Mouse (Mus musculus) stomach, postnatal 0 days (tissue): ENCODE measurements around the gene Pik3cg. TPM values are rescaled to one million over a fixed set of nuclear protein-coding genes. Genes with fewer than 3 reads are reported as not detected.
A peak's percentile ranks its signal among the peaks of the same experiment; 100 is the strongest.

Experiments used
- ATAC-seq: fragments of 200-750 bp; cut with Nextera tagmentation; 2 replicates; pipeline ENCODE4 v1.8.0; 2017; ENCODE audit not compliant: low FRiP score, low TSS enrichment
- DNase-seq: peaks from one replicate; pipeline ENCODE4 v3.0.0-alpha.2; 2016; ENCODE audit warnings: low spot score
- H3K27ac ChIP-seq: fragments of 300-500 bp; sonication (generic); replicated peaks from 2 replicates; pipeline ENCODE4 v1.5.1; 2014; ENCODE audit warnings: mild to moderate bottlenecking, control low read depth
- H3K27me3 ChIP-seq: fragments of 300-500 bp; sonication (generic); 2 replicates; pipeline ENCODE4 v1.6.1; 2014; ENCODE audit warnings: low read length; ENCODE audit not compliant: control insufficient read depth, insufficient read depth
- H3K36me3 ChIP-seq: fragments of 300-500 bp; sonication (generic); 2 replicates; pipeline ENCODE4 v1.6.1; 2014; ENCODE audit warnings: low read length, mixed read lengths; ENCODE audit not compliant: control insufficient read depth, insufficient read depth
- H3K4me1 ChIP-seq: fragments of 300-500 bp; sonication (generic); replicated peaks from 2 replicates; pipeline ENCODE4 v1.6.1; 2014; ENCODE audit warnings: antibody characterized with exemption; ENCODE audit not compliant: control insufficient read depth, insufficient read depth
- H3K4me2 ChIP-seq: fragments of 300-500 bp; sonication (generic); replicated peaks from 2 replicates; pipeline ENCODE4 v1.6.1; 2014; ENCODE audit warnings: low read depth, mild to moderate bottlenecking, control low read depth, moderate library complexity
- H3K4me3 ChIP-seq: fragments of 300-500 bp; sonication (generic); 2 replicates; pipeline ENCODE4 v1.5.1; 2014; ENCODE audit warnings: low read depth, low read length, control low read depth
- H3K9ac ChIP-seq: fragments of 300-500 bp; sonication (generic); 2 replicates; pipeline ENCODE4 v1.6.1; 2014; ENCODE audit warnings: mild to moderate bottlenecking, low read length, control low read depth, mixed read lengths
- H3K9me3 ChIP-seq: fragments of 300-500 bp; sonication (generic); 2 replicates; pipeline ENCODE4 v1.6.1; 2016; ENCODE audit warnings: low read length; ENCODE audit not compliant: control insufficient read depth
- CTCF ChIP-seq: IDR thresholded peaks from 2 replicates; pipeline ENCODE4 v1.5.1; 2016; ENCODE audit warnings: antibody characterized with exemption, low read depth, mild to moderate bottlenecking, moderate library complexity
- EP300 ChIP-seq: optimal IDR thresholded peaks from 2 replicates; pipeline ENCODE3; 2016; ENCODE audit warnings: antibody characterized with exemption
- WGBS: fragments of 180-500 bp; shearing (Covaris S2); extraction: QIAGEN DNeasy Blood & Tissue Kit; methylation state at CpG from one replicate; pipeline ENCODE4 v1.1.7; 2014; 5-methylcytosine and 5-hydroxymethylcytosine counted together
- polyA plus RNA-seq: library from polyadenylated mRNA; unstranded; fragments of >200 nt; fragmentation: Nextera tagmentation; extraction: Ambion mirVana; gene quantifications from 2 replicates; pipeline ENCODE4 v1.2.1, GENCODE M21; 2015

Pik3cg gene
- polyA plus RNA-seq, 1 experiment from 2014 or later = 1.6 TPM

- Histone ChIP-seq H3K27ac (no peak overlapping the region), H3K9me3 (no peaks in the 10 kb centered on the region), H3K9ac (no peak overlapping the region), H3K4me2 (no peak overlapping the region), H3K4me3 (no peak overlapping the region), H3K36me3 (no peaks in the 10 kb centered on the region), H3K27me3 (no peaks in the 10 kb centered on the region), H3K4me1 (no peaks in the 10 kb centered on the region)
- DNase-seq = no peak
- WGBS = 79% methylated on average over 4 of the region's 4 CpGs
- no peak for TF ChIP-seq CTCF
- TF ChIP-seq EP300 = no peak
- no peak for ATAC-seq
These were observed 2.8 kb upstream of the Pik3cg start for GRCm38 (mm10) chr12:32211257-32211656.

- ATAC-seq (peak; percentile 43; the same call in 1 of the 2 replicates), DNase-seq (no peak)
- Histone ChIP-seq H3K9ac (no peak overlapping the region), H3K27me3 (no peaks in the 10 kb centered on the region), H3K36me3 (no peaks in the 10 kb centered on the region), H3K27ac (no peak overlapping the region), H3K4me3 (no peak overlapping the region), H3K4me1 (no peaks in the 10 kb centered on the region), H3K4me2 (peak overlapping the region; percentile 52; the same call in 1 of the 2 replicates), H3K9me3 (no peaks in the 10 kb centered on the region)
- TF ChIP-seq CTCF = no peak
- TF ChIP-seq EP300 = no peak
- 52% methylated on average over 2 of the region's 2 CpGs for WGBS
These were observed 492 bp upstream of the Pik3cg start for GRCm38 (mm10) chr12:32208951-32209350.

GRCm38 (mm10) chr12:32207141-32207540 lies 1.3 kb downstream of the Pik3cg start:
- WGBS = 77% methylated on average over 3 of the region's 3 CpGs
- Histone ChIP-seq H3K4me3 (no peak overlapping the region), H3K9me3 (no peaks in the 10 kb centered on the region), H3K9ac (no peak overlapping the region), H3K27ac (no peak overlapping the region), H3K36me3 (no peaks in the 10 kb centered on the region), H3K27me3 (no peaks in the 10 kb centered on the region), H3K4me2 (no peak overlapping the region), H3K4me1 (no peaks in the 10 kb centered on the region)
- ATAC-seq (no peak), DNase-seq (no peak)
- TF ChIP-seq EP300 = no peak
- no peak for TF ChIP-seq CTCF

GRCm38 (mm10) chr12:32203695-32204094 lies 4.8 kb downstream of the Pik3cg start:
- Histone ChIP-seq H3K36me3 (no peaks in the 10 kb centered on the region), H3K4me2 (no peak overlapping the region), H3K27me3 (no peaks in the 10 kb centered on the region), H3K27ac (no peak overlapping the region), H3K4me3 (no peak overlapping the region), H3K4me1 (no peaks in the 10 kb centered on the region), H3K9ac (no peak overlapping the region), H3K9me3 (no peaks in the 10 kb centered on the region)
- TF ChIP-seq CTCF (no peak), EP300 (no peak)
- no peak for DNase-seq
- 63% methylated on average over 8 of the region's 8 CpGs for WGBS
- ATAC-seq = no peak

GRCm38 (mm10) chr12:32202583-32202982 lies 5.9 kb downstream of the Pik3cg start:
- Histone ChIP-seq H3K36me3 (no peaks in the 10 kb centered on the region), H3K9ac (no peak overlapping the region), H3K4me1 (no peaks in the 10 kb centered on the region), H3K4me3 (no peak overlapping the region), H3K27ac (no peak overlapping the region), H3K9me3 (no peaks in the 10 kb centered on the region), H3K4me2 (no peak overlapping the region), H3K27me3 (no peaks in the 10 kb centered on the region)
- DNase-seq (no peak), ATAC-seq (no peak)
- 88% methylated on average over 5 of the region's 5 CpGs for WGBS
- TF ChIP-seq CTCF (no peak), EP300 (no peak)

- H3K27me3 ChIP-seq = no peaks in the 10 kb centered on the region
- no peaks in the 10 kb centered on the region for H3K9me3 ChIP-seq
- H3K4me3 ChIP-seq = no peak overlapping the region
- no peaks in the 10 kb centered on the region for H3K4me1 ChIP-seq
- H3K4me2 ChIP-seq = no peak overlapping the region
- TF ChIP-seq CTCF (no peak), EP300 (no peak)
- 76% methylated on average over 7 of the region's 7 CpGs for WGBS
- no peak for ATAC-seq
- H3K9ac ChIP-seq = no peak overlapping the region
- no peak overlapping the region for H3K27ac ChIP-seq
- DNase-seq = no peak
- H3K36me3 ChIP-seq = no peaks in the 10 kb centered on the region
These were observed 6.5 kb downstream of the Pik3cg start for GRCm38 (mm10) chr12:32201932-32202331.
